Mouse (Mus musculus) ovary, adult 18-20 months (tissue): ENCODE data around the gene Olfr279.
"Not testable (repeated sequence)": the region's sequence is repeated elsewhere in the genome, so short reads cannot be mapped to it uniquely, and the experiment has no call there.

Experiments used
- DNase-seq: peaks from one replicate; pipeline ENCODE4 v3.0.0; 2022; ENCODE audit warnings: low spot score, mixed read lengths

Gene Olfr279

DNA sequence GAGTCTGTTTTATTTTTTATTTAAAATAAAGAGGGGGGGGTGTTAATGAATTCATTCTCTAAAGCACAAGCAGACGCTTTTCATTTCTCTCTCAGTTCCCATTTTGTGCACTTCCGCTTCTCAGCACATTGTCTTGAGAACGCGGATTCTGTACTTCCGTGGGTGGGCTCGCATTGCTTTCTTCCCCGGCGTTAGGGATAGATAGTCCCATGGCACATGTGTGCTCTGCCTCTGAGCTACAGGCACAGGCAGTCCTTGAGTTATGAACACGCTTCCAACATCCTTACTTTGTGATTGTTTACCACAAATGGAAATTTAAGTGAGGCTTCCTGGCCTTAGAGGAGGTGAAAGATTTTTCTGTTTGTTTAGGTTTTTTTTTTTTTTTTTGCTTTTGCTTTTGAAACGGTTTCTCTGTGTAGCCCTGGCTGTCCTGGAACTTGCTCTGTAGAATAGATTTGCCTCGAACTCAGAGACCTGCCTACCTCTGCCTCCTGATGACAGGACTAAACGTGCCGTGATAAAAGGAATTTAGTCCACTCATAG lies 19.3 kb downstream of the Olfr279 start:
- no peak for DNase-seq

DNA sequence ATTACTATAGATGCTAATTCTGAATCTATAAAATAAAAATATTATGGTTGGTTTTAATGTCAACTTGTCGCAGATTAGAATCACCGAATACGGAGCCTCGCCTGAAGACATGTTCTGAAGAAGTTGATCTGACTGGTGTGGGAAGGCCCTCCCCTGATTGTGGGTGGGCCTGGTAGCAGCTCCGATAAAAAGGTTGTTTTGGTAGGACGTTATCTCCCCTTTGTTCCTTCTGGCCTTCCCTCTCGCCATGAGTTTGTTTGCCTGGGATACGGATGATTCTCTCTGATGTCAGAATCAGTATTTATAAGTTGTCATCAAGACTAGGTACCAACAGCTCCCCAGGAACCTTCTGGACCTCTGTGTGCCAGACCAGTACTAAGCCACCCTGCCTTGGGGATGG lies 20.0 kb downstream of the Olfr279 start:
- DNase-seq, result no peak

DNA sequence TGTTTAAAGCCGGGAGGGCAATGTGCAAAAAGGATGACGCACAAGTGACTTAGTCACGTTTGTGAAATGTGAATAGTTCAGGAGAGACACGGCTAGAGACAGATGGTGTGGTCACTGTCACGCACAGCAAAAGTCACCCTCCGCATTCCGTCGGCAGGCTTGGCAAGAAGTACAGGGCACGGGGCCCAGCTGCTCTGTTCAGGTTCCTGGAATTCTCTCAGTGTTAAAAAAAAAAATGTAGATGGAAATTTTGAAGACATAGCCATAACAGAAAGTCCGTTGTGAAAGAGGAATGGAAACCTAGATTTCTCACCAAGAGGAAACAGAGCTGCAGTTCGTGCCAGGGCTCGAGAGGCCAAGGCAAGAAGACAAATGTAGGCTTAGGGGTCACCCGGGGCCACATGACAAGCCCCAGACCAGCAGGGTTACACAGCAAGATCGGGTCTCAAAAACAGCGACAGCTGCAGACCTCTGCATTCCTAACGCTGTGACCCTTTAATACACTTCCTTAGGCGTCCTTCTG lies 20.7 kb downstream of the Olfr279 start:
- no peak for DNase-seq

DNA sequence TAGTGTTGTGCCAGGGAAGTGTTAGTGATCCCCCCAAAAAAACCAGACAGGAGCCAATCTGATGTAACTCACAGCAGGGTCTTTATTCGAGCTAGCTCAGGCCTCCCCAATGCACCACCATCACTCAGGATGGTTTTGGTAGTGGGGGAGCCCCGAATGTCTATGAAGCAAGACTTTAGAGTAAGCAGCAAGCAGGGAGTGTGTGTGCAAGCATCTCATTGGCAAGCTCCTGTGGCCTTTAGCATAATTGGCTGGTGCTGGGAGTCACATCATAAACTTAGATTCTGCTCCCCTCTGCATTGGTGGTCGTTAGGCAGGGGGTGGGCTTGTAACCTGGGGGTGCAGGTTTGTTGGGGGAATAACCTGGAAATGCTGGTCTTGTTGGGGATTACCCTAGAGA lies 21.5 kb downstream of the Olfr279 start:
- DNase-seq, result not testable (repeated sequence)

DNA sequence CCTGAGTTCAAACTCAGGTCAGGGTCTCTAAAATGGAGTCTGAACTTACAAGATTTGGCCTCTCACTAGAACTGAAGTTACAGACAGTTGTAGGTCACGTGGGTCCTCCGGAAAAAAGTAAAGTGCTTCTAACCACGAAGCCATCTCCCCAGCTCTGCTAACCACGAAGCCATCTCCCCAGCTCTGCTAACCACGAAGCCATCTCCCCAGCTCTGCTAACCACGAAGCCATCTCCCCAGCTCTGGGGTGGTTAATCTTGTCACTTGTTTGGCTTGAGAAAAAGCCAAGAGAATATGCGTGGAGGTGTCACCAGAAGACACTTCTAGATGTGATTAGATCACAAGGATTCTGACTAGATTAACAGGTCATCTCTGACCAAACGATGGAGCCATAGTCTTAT lies 21.9 kb downstream of the Olfr279 start:
- DNase-seq, result no peak

DNA sequence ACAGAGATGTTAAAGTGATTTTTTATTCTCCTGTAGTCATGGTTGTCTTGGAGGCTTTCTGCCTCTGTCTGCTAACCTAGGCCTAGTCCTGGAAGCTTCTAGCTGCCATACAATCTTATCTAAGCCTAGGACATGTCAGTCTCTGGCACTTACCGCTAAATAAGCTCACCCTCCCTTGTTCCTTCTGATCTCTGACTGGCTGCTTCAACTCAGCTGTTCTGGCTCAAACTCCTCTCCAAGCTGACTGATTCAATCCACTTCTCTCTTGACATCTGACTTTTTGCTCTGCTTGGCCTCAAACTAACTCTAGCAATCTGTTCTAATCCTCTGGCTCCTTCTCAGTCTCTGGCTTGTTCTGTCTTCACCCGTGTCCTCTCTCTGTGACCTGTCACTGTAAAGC lies 22.6 kb downstream of the Olfr279 start:
- not testable (repeated sequence) for DNase-seq

DNA sequence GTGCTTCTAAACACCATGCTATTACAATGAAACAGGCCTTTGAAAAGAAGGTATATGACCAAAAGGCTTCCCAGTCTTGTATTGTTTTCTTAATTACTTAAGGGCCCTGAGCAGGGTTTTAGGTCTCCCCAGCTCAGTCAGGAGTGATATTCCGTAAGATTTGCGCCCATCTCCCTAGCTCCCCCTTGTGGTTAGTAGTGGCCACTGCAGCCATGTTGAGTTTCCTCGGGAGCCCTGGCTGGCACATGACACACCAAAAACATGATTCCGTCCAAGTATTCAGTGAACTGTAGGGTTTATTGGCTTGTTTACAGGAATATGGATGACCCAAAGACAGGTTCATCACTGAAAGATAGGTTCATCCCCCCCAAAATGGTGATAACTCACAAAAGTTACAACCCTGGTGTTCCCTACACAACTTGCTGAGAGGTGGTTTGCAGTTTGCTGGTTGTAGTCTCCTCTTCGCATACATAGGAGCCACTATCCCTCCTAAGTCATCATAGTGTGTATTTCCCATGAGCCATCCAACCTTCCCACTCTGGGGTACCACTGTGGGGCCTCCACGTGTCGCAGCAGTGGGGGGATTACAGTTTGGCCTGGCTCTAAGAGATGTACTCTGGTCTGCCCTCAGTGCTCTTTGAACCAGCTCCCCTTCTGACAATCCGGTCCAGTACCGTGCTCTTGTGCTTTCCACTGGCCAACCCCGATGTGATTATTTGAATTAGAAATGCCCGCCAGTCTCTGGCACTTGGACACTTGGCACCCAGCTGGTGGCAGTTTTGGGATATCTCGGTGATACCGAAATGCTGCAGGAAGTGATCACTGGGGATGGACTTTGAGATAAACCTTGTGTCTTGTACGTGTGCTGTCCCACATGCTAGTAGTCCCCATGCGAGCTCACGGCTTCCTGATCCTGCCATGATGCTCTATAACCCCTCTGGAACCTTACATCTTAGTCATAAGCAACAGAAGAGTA lies 25.5 kb downstream of the Olfr279 start:
- DNase-seq, result no peak

DNA sequence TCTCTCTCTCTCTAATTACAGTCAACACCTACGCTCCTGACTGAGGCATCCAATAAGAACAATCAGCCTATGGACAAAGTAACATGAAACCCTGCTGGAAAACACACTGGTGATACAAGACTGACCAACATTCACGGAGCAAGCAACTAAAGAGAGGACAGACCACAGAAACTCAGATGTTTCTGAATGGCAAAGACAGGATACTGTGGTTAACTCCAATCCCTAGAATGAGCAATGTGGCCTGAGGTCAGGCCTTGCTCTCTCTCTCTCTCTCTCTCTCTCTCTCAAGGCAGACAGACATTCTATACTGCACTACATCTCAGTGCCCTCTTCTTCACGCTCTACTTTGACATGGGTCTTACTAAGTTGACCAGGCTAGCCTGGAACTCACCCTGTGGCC lies 29.0 kb downstream of the Olfr279 start:
- DNase-seq, result no peak

DNA sequence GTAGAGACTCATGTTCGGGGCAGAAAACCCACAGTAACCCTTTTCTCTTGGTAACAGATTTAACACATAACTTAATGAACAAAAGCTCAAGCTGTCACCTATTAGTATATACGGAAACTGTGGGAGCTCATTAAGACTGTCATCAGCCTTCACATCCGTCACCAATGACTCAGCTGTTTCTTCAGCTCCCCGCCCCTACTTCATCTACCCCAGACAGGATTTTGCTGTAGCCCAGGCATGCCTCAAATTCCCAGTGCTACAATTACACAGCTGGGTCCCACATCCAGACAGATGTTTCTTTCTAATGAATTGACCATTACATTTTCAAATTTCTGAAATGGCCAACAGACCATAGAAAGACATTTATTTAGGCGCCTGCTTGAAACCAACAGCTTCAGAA lies 33.9 kb downstream of the Olfr279 start:
- DNase-seq, result no peak

DNA sequence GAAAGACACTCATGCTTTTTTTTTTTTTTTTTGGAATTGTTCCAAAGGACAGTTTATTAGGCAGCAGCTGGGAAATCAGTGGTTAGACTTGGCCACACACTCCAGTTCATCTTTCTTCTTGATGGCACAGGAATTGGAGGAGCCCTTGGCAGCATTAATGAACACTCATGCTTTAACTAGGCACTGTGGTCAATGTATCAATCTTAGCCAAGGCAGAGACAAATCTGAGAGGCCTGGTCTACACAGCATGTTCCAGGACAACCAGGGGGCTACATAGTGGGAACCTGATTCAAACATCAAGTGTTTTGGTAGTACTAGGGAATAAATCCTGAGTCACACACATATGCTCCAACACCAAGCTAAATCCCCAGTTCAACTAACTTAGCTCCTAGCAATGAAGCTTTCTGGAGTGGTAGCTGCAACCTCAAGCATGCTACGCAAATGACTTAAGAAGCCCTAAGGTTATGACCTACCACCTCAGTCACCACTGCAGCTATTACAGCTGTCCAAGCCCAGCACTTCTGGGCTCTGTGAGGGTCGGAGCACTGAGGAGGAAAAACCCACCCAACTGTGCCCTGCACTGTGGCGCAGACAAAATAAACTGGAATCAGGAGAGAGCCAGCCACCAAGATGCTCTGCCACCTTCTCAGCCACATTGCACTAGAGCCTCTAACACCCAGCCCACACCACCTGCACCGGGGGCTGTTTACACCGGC lies 35.0 kb downstream of the Olfr279 start:
- DNase-seq, result no peak

DNA sequence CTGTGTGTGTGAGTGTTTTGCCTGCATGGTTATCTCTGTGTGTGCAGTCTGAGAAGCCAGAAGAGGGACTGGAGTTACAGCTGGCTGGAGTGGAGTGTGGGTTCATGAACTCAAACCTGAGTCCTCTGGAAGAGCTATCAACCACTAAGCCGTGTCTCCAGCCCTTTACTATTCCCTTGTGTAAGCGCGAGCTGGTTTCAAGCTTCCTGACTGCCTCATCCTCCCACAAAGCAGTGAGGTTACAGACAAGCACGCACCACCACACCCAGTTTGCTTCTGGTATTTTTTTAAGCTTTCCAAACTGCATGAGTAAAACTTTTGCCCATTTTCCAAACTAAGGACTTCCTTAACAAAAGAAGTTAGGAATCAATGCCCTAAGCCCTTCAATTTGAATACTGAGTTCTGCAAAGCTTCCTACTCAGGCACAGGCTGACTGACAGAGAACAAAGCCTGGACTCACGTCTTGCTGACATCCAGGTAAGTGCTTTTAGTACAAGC lies 35.9 kb downstream of the Olfr279 start:
- no peak for DNase-seq

DNA sequence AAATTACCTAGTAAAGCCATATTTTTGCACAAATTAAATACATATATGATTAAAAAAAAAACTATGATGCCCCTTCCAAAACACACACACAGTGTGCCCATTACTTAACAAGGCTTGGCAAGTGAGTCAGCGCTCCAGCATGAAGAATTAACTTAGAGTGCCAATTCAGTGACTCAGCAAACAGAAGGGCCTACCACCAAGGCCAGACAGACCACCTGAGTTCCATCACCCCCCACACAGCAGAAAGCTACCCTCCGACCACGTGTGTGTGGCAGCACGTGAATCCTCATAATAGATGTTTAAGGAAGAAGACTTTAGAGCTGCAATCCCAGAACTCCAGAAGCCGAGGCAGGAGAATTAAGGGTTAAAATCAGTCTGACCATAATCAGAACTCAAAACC lies 40.1 kb downstream of the Olfr279 start:
- no peak for DNase-seq

DNA sequence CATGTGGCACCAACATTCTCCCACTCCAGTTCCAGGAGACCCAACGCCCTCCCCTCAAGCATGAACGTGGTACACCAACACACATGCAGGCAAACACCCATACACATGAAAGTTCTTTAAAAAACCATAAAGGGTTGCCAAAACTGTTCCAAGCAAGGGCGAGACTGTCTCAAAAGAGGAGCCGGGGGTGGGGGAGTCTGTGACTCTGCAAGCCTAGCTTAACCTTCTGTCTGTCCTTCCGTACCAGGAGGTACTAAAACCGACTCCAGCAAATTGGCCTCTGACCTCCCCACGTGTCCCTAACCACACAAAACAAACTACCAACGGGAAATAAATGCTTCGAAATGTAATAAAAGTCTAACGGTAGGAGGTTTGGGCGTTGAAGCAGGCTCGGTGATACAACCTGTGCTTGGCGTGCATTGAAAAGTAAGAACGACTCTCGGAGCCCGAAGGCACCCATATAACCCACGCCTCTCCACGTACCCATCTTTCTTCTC lies 40.9 kb downstream of the Olfr279 start:
- DNase-seq, result no peak

DNA sequence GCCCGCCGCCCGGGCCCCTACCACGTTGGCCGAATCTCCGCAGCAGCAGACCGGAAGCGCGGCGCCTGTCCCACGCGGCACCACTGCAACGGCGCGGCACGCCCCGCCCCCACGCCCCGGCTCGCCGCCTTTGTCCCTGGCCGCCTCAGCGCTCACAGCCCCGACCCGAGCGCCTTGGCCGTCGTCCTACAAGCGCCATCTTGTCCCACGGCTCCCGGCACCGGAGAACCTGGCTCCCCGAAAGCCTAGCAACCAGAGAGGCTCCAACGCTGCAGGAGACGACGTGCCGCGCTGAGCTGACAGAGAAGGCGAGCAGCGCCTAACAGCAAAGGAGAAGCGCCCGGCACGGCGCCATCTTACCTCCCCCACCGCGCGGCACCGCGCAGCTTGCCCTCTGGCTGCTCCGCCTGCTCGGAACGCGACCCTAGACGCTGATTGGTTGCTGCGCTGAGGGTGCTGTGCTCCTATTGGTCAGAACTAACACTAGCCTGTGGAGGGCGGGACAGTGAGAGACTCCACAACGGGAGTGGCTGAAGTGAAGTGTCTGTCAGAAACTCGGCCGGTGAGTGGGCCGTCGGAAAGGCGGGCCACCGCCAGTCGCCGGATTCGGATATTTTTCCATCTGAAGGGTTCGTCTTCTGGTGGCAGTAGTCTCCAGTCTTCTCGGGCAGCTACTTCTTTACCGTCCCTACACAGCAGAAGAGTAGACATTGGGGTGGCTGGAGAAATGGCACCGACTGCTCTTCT lies 41.9 kb downstream of the Olfr279 start, which contains the start of gene Kansl2:
Gene Kansl2, minus strand, starts transcription at position 384 of the 747 bp plus-strand sequence.
- DNase-seq, result peak; percentile 98

DNA sequence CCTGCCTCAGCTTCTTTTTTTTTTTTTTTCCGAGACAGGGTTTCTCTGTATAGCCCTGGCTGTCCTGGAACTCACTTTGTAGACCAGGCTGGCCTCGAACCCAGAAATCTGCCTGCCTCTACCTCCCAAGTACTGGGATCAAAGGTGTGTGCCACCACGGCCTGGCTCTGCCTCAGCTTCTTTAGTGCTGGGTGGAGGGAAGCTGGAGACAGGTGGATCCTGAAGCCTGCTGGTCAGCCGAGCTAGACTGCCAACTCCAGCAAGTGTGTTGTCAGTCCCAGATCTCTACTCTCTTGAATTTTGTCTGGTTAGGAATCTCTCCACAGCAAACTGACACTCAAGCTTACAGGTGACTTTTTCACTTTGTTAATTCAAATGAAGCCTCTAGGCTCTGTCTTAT lies 43.7 kb downstream of the Olfr279 start:
- no peak for DNase-seq

DNA sequence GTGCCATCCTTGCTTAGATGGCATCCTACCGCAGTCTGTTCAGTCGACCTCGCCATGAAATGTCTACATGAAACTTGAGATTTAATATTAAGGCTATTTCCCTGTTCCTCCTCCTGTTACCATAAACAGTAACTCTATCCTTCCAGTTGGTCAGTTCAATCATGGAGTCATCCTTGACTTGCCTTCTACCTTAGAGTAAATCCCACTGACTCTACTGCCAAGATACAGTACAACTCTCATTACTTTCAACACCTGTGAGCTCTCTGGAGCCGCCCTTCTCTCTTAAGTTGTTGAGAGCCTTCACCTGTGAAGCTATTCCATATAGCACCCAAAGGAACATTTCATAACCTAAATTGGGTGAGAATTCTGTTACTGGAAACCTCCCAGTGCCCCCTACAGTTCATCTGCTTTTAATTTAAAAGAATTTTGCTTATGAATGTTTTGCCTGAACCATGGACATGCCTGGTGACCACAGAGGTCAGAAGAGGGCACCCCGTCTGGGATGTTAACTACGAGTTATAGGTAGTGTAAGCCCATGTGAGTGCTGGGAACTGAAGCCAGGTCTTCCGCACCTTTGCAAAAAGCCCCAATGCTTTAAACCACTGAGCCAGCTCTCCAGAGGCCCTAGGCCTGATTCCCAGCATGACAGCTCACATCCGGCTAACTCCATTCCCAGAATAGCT lies 44.8 kb downstream of the Olfr279 start:
- no peak for DNase-seq

DNA sequence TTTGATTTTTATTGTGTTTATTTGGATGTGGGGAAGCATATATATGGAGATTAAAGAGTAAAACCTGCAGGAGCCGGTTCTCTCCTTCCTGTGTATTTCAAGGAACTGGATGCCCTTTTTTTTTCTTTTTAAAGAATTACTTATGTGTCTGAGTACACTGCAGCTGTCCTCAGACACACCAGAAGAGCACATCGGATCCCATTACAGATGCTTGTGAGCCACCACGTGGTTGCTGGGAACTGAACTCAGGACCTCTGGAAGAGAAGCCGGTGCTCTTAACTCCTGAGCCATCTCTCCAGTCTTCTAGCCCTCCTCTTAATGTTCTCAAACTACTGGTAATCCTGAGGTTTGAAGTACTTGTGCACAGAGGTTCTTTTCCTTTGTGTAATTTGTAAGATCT lies 45.7 kb downstream of the Olfr279 start:
- no peak for DNase-seq

DNA sequence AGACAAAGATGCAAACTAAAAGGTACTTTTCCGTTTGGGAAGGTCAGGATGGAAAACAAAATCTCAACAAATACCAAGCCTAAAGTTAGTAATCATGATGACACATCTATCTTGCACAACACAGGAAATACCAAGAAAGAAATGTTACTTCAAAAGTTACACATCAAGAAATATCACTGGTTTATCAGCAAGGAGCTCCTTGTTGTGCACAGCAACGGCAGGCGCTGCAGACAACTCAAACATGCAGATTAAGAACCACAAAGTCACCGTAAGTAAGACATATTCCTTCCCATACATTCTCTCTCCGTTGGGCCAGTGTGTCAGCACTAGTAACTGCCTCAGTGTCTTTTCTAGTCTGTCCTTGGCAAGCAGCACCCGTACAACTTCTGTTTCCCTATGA lies 48.9 kb downstream of the Olfr279 start:
- no peak for DNase-seq

DNA sequence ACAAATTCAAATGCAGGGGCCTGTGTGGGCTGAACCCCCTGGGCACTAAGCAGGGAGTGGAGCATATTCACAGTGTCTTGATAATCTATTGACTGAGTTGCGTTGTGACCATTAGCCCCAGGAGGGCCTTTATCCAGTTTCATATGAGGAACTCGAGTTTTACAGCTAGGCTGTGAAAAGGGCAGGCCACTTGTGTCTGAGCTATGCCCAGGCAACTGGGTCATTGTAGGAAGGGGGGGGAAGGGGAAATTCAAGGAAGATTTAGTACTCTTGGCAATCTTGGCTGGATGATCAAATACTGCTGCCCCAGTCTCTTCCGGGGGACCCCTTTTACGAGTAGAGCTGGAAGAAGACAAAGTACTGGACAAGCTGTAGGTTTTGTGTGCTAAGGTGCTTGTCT lies 51.1 kb downstream of the Olfr279 start:
- DNase-seq, result no peak

DNA sequence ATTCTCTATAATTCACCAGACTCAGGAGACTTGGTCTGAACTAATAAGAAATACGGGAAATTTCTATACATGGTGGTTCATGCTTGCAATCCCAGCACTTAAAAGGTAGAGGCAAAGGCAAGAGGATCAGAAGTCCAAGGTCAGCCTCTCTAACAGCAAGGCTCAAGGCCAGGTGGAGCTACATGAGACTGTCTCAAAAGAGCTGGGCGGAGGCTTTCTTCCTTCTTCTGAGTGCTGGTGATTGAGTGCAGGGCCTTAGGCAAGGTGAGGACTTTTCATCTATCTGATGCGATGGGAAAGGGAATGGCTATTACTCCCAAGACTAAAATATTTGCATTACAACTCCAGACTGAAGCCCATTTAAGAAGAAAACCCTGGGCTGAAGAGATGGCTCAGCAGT lies 52.9 kb downstream of the Olfr279 start:
- no peak for DNase-seq

DNA sequence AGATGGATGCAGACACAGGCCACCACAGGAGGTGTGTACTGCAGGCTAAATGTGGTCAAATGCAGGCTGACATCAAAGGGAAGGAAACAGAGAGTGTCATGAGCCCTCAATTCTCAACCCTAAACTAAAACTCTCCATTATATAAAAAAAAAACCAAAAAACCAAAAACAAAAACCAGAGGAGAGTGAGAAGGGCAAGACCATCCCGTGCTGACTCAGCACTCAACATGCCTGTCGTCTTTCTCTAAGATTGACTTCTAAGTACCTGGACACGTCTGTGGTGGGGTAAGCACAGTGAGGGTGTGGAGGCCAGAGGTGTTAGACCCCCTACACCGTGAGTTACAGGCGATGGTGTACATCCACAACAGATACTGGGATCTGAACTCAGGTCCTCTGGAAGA lies 54.6 kb downstream of the Olfr279 start:
- DNase-seq, result no peak
